Comparison of ENCODE assay signal across 8 mouse cellular contexts in the genomic region with DNA sequence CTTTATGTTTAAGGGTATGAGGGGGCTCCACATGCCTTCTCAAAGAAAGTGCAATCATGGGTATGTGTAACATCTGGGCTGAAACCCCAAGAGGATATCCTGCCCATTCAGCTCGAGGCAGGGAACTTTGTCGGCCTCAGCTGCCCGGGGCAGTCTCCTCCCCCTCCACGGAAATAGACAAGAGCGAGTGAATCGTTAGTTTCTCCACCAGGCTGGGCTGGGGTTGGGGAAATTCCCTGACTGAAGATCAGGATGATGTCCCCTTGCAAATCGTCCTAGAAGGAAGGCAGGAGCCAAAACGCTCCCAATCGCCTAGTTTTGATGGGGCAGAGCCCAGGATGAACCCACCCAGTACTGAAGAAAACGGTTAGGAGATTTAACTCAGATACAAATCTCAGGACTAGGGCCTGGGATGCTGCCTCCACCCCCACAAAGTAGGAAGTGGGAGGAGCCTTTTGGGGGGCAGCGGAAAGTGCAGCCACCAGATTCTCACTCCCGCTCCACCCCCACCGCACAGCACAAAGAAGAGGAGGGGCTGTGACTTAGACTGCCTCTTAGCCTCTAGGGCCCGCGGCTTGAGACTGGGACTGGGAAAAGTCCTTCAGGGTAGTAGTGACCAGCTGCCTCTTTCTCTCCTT. TPM values are rescaled to one million over a fixed set of nuclear protein-coding genes. Genes with fewer than 3 reads are reported as not detected.
DNase-seq lines count a peak whose midpoint lies in the region; ATAC-seq and TF ChIP-seq lines count a peak whose summit lies in the region.

No protein-coding gene starts in this region.

- peak; percentile 26; the same call in 1 of the 2 replicates for ATAC-seq in G1E (ENCODE audit: extremely low read depth, insufficient number of reproducible peaks, low FRiP score, poor library complexity, severe bottlenecking)
- ATAC-seq in forebrain, postnatal 0 days = no peak
- ATAC-seq in hindbrain, embryonic 12.5 days (ENCODE audit: low FRiP score) = no peak
- no peak for ATAC-seq in midbrain, postnatal 0 days (ENCODE audit: low FRiP score)

- H3K4me1 ChIP-seq in G1E (ENCODE audit: insufficient read depth, low read depth, low read length) = peaks cover 76% of the 10 kb centered on the region
- H3K4me1 ChIP-seq in forebrain, postnatal 0 days (ENCODE audit: insufficient read depth) = peaks cover 15% of the 10 kb centered on the region
- peaks cover 60% of the 10 kb centered on the region for H3K4me1 ChIP-seq in hindbrain, embryonic 12.5 days
- H3K4me1 ChIP-seq in midbrain, postnatal 0 days (ENCODE audit: insufficient read depth, low read length) = peaks cover 8% of the 10 kb centered on the region
- peaks cover 45% of the 10 kb centered on the region for H3K4me1 ChIP-seq in thymus, adult 2 months (replicated peaks; ENCODE audit: control insufficient read depth, insufficient read depth, low read length)

- H3K4me2 ChIP-seq in forebrain, postnatal 0 days (ENCODE audit: low read depth) = no peak overlapping the region
- H3K4me2 ChIP-seq in hindbrain, embryonic 12.5 days (replicated peaks) = peak overlapping the region; percentile 29
- H3K4me2 ChIP-seq in midbrain, postnatal 0 days (ENCODE audit: low read depth, low read length, poor library complexity, severe bottlenecking) = peak overlapping the region; percentile 18; the same call in 1 of the 2 replicates

- H3K9me3 ChIP-seq in G1E (replicated peaks) = no peaks in the 10 kb centered on the region
- H3K9me3 ChIP-seq in forebrain, postnatal 0 days (ENCODE audit: low read length) = no peaks in the 10 kb centered on the region
- H3K9me3 ChIP-seq in hindbrain, embryonic 12.5 days (replicated peaks) = no peaks in the 10 kb centered on the region
- H3K9me3 ChIP-seq in midbrain, postnatal 0 days (ENCODE audit: low read length) = no peaks in the 10 kb centered on the region

- 3% methylated on average over 15 of the region's 15 CpGs for WGBS in forebrain, postnatal 0 days
- WGBS in hindbrain, embryonic 12.5 days = 1% methylated on average over 15 of the region's 15 CpGs
- WGBS in midbrain, postnatal 0 days = 4% methylated on average over 15 of the region's 15 CpGs
- WGBS in thymus, adult 2 months = under 1% methylated on average over 15 of the region's 15 CpGs

- H3K4me3 ChIP-seq in G1E (ENCODE audit: low read depth, low read length) = peak overlapping the region; percentile 58; the same call in 1 of the 2 replicates
- H3K4me3 ChIP-seq in forebrain, postnatal 0 days (ENCODE audit: low read depth, low read length) = no peak overlapping the region
- H3K4me3 ChIP-seq in hindbrain, embryonic 12.5 days = 0 out of 2 replicates have a peak overlapping the region, but pooled peaks have one; percentile 0
- H3K4me3 ChIP-seq in midbrain, postnatal 0 days (ENCODE audit: low read depth, low read length) = no peak overlapping the region
- peak overlapping the region; percentile 13; the same call in 1 of the 2 replicates for H3K4me3 ChIP-seq in thymus, adult 2 months (ENCODE audit: control insufficient read depth, insufficient read depth, low read length)

- peaks cover 14% of the 10 kb centered on the region for H3K36me3 ChIP-seq in G1E (replicated peaks)
- no peaks in the 10 kb centered on the region for H3K36me3 ChIP-seq in forebrain, postnatal 0 days (ENCODE audit: insufficient read depth)
- H3K36me3 ChIP-seq in hindbrain, embryonic 12.5 days = no peaks in the 10 kb centered on the region
- H3K36me3 ChIP-seq in midbrain, postnatal 0 days (ENCODE audit: insufficient read depth, low read length) = no peaks in the 10 kb centered on the region
- no peaks in the 10 kb centered on the region for H3K36me3 ChIP-seq in thymus, adult 2 months (ENCODE audit: control insufficient read depth, insufficient read depth, low read length)

- no peak overlapping the region for H3K9ac ChIP-seq in forebrain, postnatal 0 days
- H3K9ac ChIP-seq in hindbrain, embryonic 12.5 days = peak overlapping the region; percentile 27; the same call in 1 of the 2 replicates
- no peak overlapping the region for H3K9ac ChIP-seq in midbrain, postnatal 0 days (replicated peaks; ENCODE audit: low read length, poor library complexity, severe bottlenecking)

- peaks cover 15% of the 10 kb centered on the region for H3K27me3 ChIP-seq in G1E (ENCODE audit: insufficient read depth, low read length)
- H3K27me3 ChIP-seq in forebrain, postnatal 0 days (ENCODE audit: insufficient read depth, low read length) = no peaks in the 10 kb centered on the region; the same call in 1 of the 2 replicates
- H3K27me3 ChIP-seq in hindbrain, embryonic 12.5 days = no peaks in the 10 kb centered on the region
- no peaks in the 10 kb centered on the region for H3K27me3 ChIP-seq in midbrain, postnatal 0 days (ENCODE audit: insufficient read depth, low read length)
- no peaks in the 10 kb centered on the region for H3K27me3 ChIP-seq in thymus, adult 2 months (ENCODE audit: control insufficient read depth, insufficient read depth, low read length)

- TF ChIP-seq POLR2A in thymus, adult 2 months (IDR thresholded peaks at IDR 0.05; ENCODE audit: control insufficient read depth, extremely low read depth, insufficient read depth, low read length, poor library complexity) = no peak

- TF ChIP-seq CTCF in G1E (IDR thresholded peaks at IDR 0.05; ENCODE audit: low read depth, low read length) = no peak
- TF ChIP-seq CTCF in forebrain, postnatal 0 days (IDR thresholded peaks at IDR 0.05; ENCODE audit: low read depth) = no peak
- no peak for TF ChIP-seq CTCF in midbrain, postnatal 0 days (IDR thresholded peaks at IDR 0.05)
- no peak for TF ChIP-seq CTCF in thymus, adult 2 months (IDR thresholded peaks at IDR 0.05; ENCODE audit: borderline replicate concordance, control insufficient read depth, extremely low read depth, insufficient read depth, low read length, poor library complexity)

- 0 out of 2 replicates have a peak overlapping the region, but pooled peaks have one; percentile 45 for H3K27ac ChIP-seq in forebrain, postnatal 0 days (ENCODE audit: low read depth, low read length)
- H3K27ac ChIP-seq in hindbrain, embryonic 12.5 days = peak overlapping the region; percentile 80
- H3K27ac ChIP-seq in midbrain, postnatal 0 days (ENCODE audit: low read depth, low read length) = peak overlapping the region; percentile 26; the same call in 1 of the 2 replicates
- peak overlapping the region; percentile 83 for H3K27ac ChIP-seq in thymus, adult 2 months (ENCODE audit: control insufficient read depth, insufficient read depth, low read length)

- DNase-seq in G1E (ENCODE audit: low spot score) (no peak), liver (peak; percentile 76)
- DNase-seq in adrenal gland, postnatal 36 days = peak; percentile 82 to 90
- DNase-seq in forebrain, postnatal 0 days = no peak
- peak; percentile 42 for DNase-seq in midbrain, postnatal 0 days (ENCODE audit: low spot score)
- peak; percentile 83 for DNase-seq in thymus, adult 2 months
- no peak for DNase-seq in left cerebral cortex, adult 8-10 months (ENCODE audit: low spot score in 2 of 2)

RNA-seq across cellular contexts. Expression of gene Trappc3, which starts 2.5 kb away (rescaled TPM):
- total RNA-seq in G1E (2014; fragmentation: Nextera tagmentation) = 47.1 and 61.2 TPM in 2 replicates
- total RNA-seq in G1E (2017) = 98.3 and 108 TPM in 2 replicates
- 31.3 and 36.2 TPM in 2 replicates for polyA plus RNA-seq in G1E (2012)
- 10 to 100 TPM; 88.7 to 96.5 TPM for total RNA-seq in adrenal gland, postnatal 36 days (2021)
- total RNA-seq in forebrain, postnatal 0 days (2014; rRNA removed) = 143 TPM in 2 replicates
- 199 and 202 TPM in 2 replicates for polyA plus RNA-seq in forebrain, postnatal 0 days (2015; fragmentation: Nextera tagmentation; extraction: Ambion mirVana)
- polyA plus RNA-seq in hindbrain, embryonic 12.5 days (2016; fragmentation: Nextera tagmentation; extraction: Ambion mirVana) = 109 and 113 TPM in 2 replicates
- 121 and 122 TPM in 2 replicates for total RNA-seq in midbrain, postnatal 0 days (2014; rRNA removed)
- 173 and 186 TPM in 2 replicates for polyA plus RNA-seq in midbrain, postnatal 0 days (2015; fragmentation: Nextera tagmentation; extraction: Ambion mirVana)
- 48.0 and 55.1 TPM in 2 replicates for polyA plus RNA-seq in thymus, adult 2 months (2012; rRNA removed)
- total RNA-seq in left cerebral cortex, adult 8-10 months (2022) = 10 to 100 TPM; 86.2 to 93.4 (median 89.3) TPM

RNA-seq across cellular contexts. Expression of gene Map7d1, which starts 3.5 kb away (rescaled TPM):
- total RNA-seq in G1E (2014; fragmentation: Nextera tagmentation) (9.5 and 15.2 TPM in 2 replicates), G1E (2017) (8.0 and 9.5 TPM in 2 replicates)
- polyA plus RNA-seq in G1E (2012) = 73.8 and 89.4 TPM in 2 replicates
- total RNA-seq in adrenal gland, postnatal 36 days (2021) = 10 to 100 TPM; 47.7 to 84.9 TPM
- 105 and 115 TPM in 2 replicates for total RNA-seq in forebrain, postnatal 0 days (2014; rRNA removed)
- 63.6 and 71.1 TPM in 2 replicates for polyA plus RNA-seq in forebrain, postnatal 0 days (2015; fragmentation: Nextera tagmentation; extraction: Ambion mirVana)
- 143 and 150 TPM in 2 replicates for polyA plus RNA-seq in hindbrain, embryonic 12.5 days (2016; fragmentation: Nextera tagmentation; extraction: Ambion mirVana)
- 106 and 124 TPM in 2 replicates for total RNA-seq in midbrain, postnatal 0 days (2014; rRNA removed)
- polyA plus RNA-seq in midbrain, postnatal 0 days (2015; fragmentation: Nextera tagmentation; extraction: Ambion mirVana) = 56.9 and 61.2 TPM in 2 replicates
- polyA plus RNA-seq in thymus, adult 2 months (2012; rRNA removed) = 74.6 and 84.2 TPM in 2 replicates
- total RNA-seq in left cerebral cortex, adult 8-10 months (2022) = 100 to 1,000 TPM; 224 to 273 (median 253) TPM

RNA-seq across cellular contexts. Expression of gene Col8a2, which starts 27.0 kb away (rescaled TPM):
- total RNA-seq in G1E (2014; fragmentation: Nextera tagmentation) = not detected in 2 replicates
- 0.05 TPM in 1 of 2 replicates, not detected in the other for total RNA-seq in G1E (2017)
- polyA plus RNA-seq in G1E (2012) = not detected in 2 replicates
- 1 to 10 TPM; 3.0 to 3.2 TPM for total RNA-seq in adrenal gland, postnatal 36 days (2021)
- total RNA-seq in forebrain, postnatal 0 days (2014; rRNA removed) = 6.5 and 11.6 TPM in 2 replicates
- 2.5 and 3.0 TPM in 2 replicates for polyA plus RNA-seq in forebrain, postnatal 0 days (2015; fragmentation: Nextera tagmentation; extraction: Ambion mirVana)
- polyA plus RNA-seq in hindbrain, embryonic 12.5 days (2016; fragmentation: Nextera tagmentation; extraction: Ambion mirVana) = 50.1 and 56.7 TPM in 2 replicates
- 8.3 and 11.0 TPM in 2 replicates for total RNA-seq in midbrain, postnatal 0 days (2014; rRNA removed)
- 1.3 TPM in 2 replicates for polyA plus RNA-seq in midbrain, postnatal 0 days (2015; fragmentation: Nextera tagmentation; extraction: Ambion mirVana)
- polyA plus RNA-seq in thymus, adult 2 months (2012; rRNA removed) = 0.28 and 0.35 TPM in 2 replicates
- 1 to 10 TPM; 1.9 to 4.0 (median 2.5) TPM for total RNA-seq in left cerebral cortex, adult 8-10 months (2022)

RNA-seq across cellular contexts. Expression of gene Thrap3, which starts 57.1 kb away (rescaled TPM):
- total RNA-seq in G1E (2014; fragmentation: Nextera tagmentation) = 355 and 356 TPM in 2 replicates
- 246 and 305 TPM in 2 replicates for total RNA-seq in G1E (2017)
- polyA plus RNA-seq in G1E (2012) = 209 and 211 TPM in 2 replicates
- total RNA-seq in adrenal gland, postnatal 36 days (2021) = 100 to 1,000 TPM; 186 to 192 TPM
- total RNA-seq in forebrain, postnatal 0 days (2014; rRNA removed) = 113 and 165 TPM in 2 replicates
- polyA plus RNA-seq in forebrain, postnatal 0 days (2015; fragmentation: Nextera tagmentation; extraction: Ambion mirVana) = 92.4 and 111 TPM in 2 replicates
- polyA plus RNA-seq in hindbrain, embryonic 12.5 days (2016; fragmentation: Nextera tagmentation; extraction: Ambion mirVana) = 250 and 255 TPM in 2 replicates
- 119 and 162 TPM in 2 replicates for total RNA-seq in midbrain, postnatal 0 days (2014; rRNA removed)
- 81.6 and 94.8 TPM in 2 replicates for polyA plus RNA-seq in midbrain, postnatal 0 days (2015; fragmentation: Nextera tagmentation; extraction: Ambion mirVana)
- polyA plus RNA-seq in thymus, adult 2 months (2012; rRNA removed) = 91.8 and 101 TPM in 2 replicates
- total RNA-seq in left cerebral cortex, adult 8-10 months (2022) = 100 to 1,000 TPM; 127 to 151 (median 148) TPM

Comparison
In these comparisons a context has a peak if more than half of its experiments do, and no peak if none do; other contexts are left out.
1. DNase-seq: peak in adrenal gland, postnatal 36 days (2 of 2), liver (single experiment), midbrain, postnatal 0 days (single experiment) and thymus, adult 2 months (single experiment); none in G1E (single experiment), forebrain, postnatal 0 days (single experiment) and left cerebral cortex, adult 8-10 months (0 of 2).
2. H3K4me3 ChIP-seq: peak in G1E (single experiment), hindbrain, embryonic 12.5 days (single experiment) and thymus, adult 2 months (single experiment); none in forebrain, postnatal 0 days (single experiment) and midbrain, postnatal 0 days (single experiment).
3. H3K27ac ChIP-seq: peak in every context shown above with its lines; median percentile 83 in thymus, adult 2 months; 80 in hindbrain, embryonic 12.5 days; 45 in forebrain, postnatal 0 days; 26 in midbrain, postnatal 0 days.